Mouse (Mus musculus): Measurements from ENCODE around the gene Dgkk. TPM values are rescaled to one million over a fixed set of nuclear protein-coding genes. Genes with fewer than 3 reads are reported as not detected.
"Not testable (repeated sequence)": the region's sequence is repeated elsewhere in the genome, so short reads cannot be mapped to it uniquely, and the experiment has no call there.

Dgkk gene
- polyA plus RNA-seq (2011; ENCODE audit: insufficient read depth, insufficient read length, low replicate concordance, missing spikeins), result not detected in 2 replicates

GRCm38 (mm10) chrX:6779006-6779405 is at the start of gene Dgkk:
Dgkk (plus strand) TSS chrX:6779306.
- 16% methylated on average over 21 of the region's 30 CpGs for WGBS
- not testable (repeated sequence) for H3K27ac ChIP-seq (ENCODE audit: control insufficient read depth, insufficient read depth, low read depth, low read length, poor library complexity); H3K4me3 ChIP-seq (replicated peaks; ENCODE audit: control insufficient read depth, low read depth, low read length)

GRCm38 (mm10) chrX:6733998-6734397 is 45.1 kb upstream of the Dgkk start:
- Histone ChIP-seq H3K27ac (ENCODE audit: control insufficient read depth, insufficient read depth, low read depth, low read length, poor library complexity) (no peak overlapping the region), H3K4me3 (replicated peaks; ENCODE audit: control insufficient read depth, low read depth, low read length) (no peak overlapping the region), H3K4me1 (ENCODE audit: control insufficient read depth, insufficient read depth, low read length) (no peaks in the 10 kb centered on the region)
- no peak for TF ChIP-seq POLR2A (IDR thresholded peaks at IDR 0.05; ENCODE audit: borderline replicate concordance, control insufficient read depth, low read depth, low read length)
- WGBS, result 72% methylated on average over 3 of the region's 3 CpGs

More at GRCm38 (mm10) chrX:6779006-6779405, at the start of gene Dgkk:
- H3K4me1 ChIP-seq (ENCODE audit: control insufficient read depth, insufficient read depth, low read length), result not testable (repeated sequence)

GRCm38 (mm10) chrX:6750714-6751113 is 28.4 kb upstream of the Dgkk start:
- TF ChIP-seq POLR2A (IDR thresholded peaks at IDR 0.05; ENCODE audit: borderline replicate concordance, control insufficient read depth, low read depth, low read length) (no peak), CTCF (IDR thresholded peaks at IDR 0.05; ENCODE audit: control insufficient read depth, insufficient read depth, low read length) (no peak)
- Histone ChIP-seq H3K27ac (ENCODE audit: control insufficient read depth, insufficient read depth, low read depth, low read length, poor library complexity) (no peak overlapping the region), H3K4me3 (replicated peaks; ENCODE audit: control insufficient read depth, low read depth, low read length) (no peak overlapping the region), H3K4me1 (ENCODE audit: control insufficient read depth, insufficient read depth, low read length) (no peaks in the 10 kb centered on the region)
- 17% methylated on average over 1 of the region's 1 CpGs for WGBS

- 70% methylated on average over 6 of the region's 6 CpGs for WGBS
- Histone ChIP-seq H3K27ac (ENCODE audit: control insufficient read depth, insufficient read depth, low read depth, low read length, poor library complexity) (no peak overlapping the region), H3K4me3 (replicated peaks; ENCODE audit: control insufficient read depth, low read depth, low read length) (no peak overlapping the region), H3K4me1 (ENCODE audit: control insufficient read depth, insufficient read depth, low read length) (no peaks in the 10 kb centered on the region)
- TF ChIP-seq CTCF (IDR thresholded peaks at IDR 0.05; ENCODE audit: control insufficient read depth, insufficient read depth, low read length) (no peak), POLR2A (IDR thresholded peaks at IDR 0.05; ENCODE audit: borderline replicate concordance, control insufficient read depth, low read depth, low read length) (no peak)
Measured at GRCm38 (mm10) chrX:6751549-6752047, 27.5 kb upstream of the Dgkk start.

- TF ChIP-seq POLR2A (IDR thresholded peaks at IDR 0.05; ENCODE audit: borderline replicate concordance, control insufficient read depth, low read depth, low read length) (no peak), CTCF (IDR thresholded peaks at IDR 0.05; ENCODE audit: control insufficient read depth, insufficient read depth, low read length) (no peak)
- 19% methylated on average over 13 of the region's 13 CpGs for WGBS
- no peaks in the 10 kb centered on the region for H3K4me1 ChIP-seq (ENCODE audit: control insufficient read depth, insufficient read depth, low read length)
- no peak overlapping the region for H3K4me3 ChIP-seq (replicated peaks; ENCODE audit: control insufficient read depth, low read depth, low read length)
- no peak overlapping the region for H3K27ac ChIP-seq (ENCODE audit: control insufficient read depth, insufficient read depth, low read depth, low read length, poor library complexity)
Measured at GRCm38 (mm10) chrX:6777489-6778249, 1.4 kb upstream of the Dgkk start.

- H3K27ac ChIP-seq (ENCODE audit: control insufficient read depth, insufficient read depth, low read depth, low read length, poor library complexity), result no peak overlapping the region
- H3K4me1 ChIP-seq (ENCODE audit: control insufficient read depth, insufficient read depth, low read length), result no peaks in the 10 kb centered on the region
- TF ChIP-seq POLR2A (IDR thresholded peaks at IDR 0.05; ENCODE audit: borderline replicate concordance, control insufficient read depth, low read depth, low read length), result no peak
- no peak for TF ChIP-seq CTCF (IDR thresholded peaks at IDR 0.05; ENCODE audit: control insufficient read depth, insufficient read depth, low read length)
- 25% methylated on average over 19 of the region's 24 CpGs for WGBS
- H3K4me3 ChIP-seq (replicated peaks; ENCODE audit: control insufficient read depth, low read depth, low read length), result no peak overlapping the region
Measured at GRCm38 (mm10) chrX:6778250-6778637, 862 bp upstream of the Dgkk start.

- TF ChIP-seq POLR2A (IDR thresholded peaks at IDR 0.05; ENCODE audit: borderline replicate concordance, control insufficient read depth, low read depth, low read length), result no peak
- no peak for TF ChIP-seq CTCF (IDR thresholded peaks at IDR 0.05; ENCODE audit: control insufficient read depth, insufficient read depth, low read length)
- Histone ChIP-seq H3K4me3 (replicated peaks; ENCODE audit: control insufficient read depth, low read depth, low read length) (no peak overlapping the region), H3K4me1 (ENCODE audit: control insufficient read depth, insufficient read depth, low read length) (no peaks in the 10 kb centered on the region), H3K27ac (ENCODE audit: control insufficient read depth, insufficient read depth, low read depth, low read length, poor library complexity) (no peak overlapping the region)
- 22% methylated on average over 16 of the region's 16 CpGs for WGBS
Measured at GRCm38 (mm10) chrX:6779969-6780539, 948 bp downstream of the Dgkk start.

GRCm38 (mm10) chrX:6832553-6832952 is 53.4 kb downstream of the Dgkk start:
- no peak overlapping the region for H3K4me3 ChIP-seq (replicated peaks; ENCODE audit: control insufficient read depth, low read depth, low read length)
- H3K4me1 ChIP-seq (ENCODE audit: control insufficient read depth, insufficient read depth, low read length), result no peaks in the 10 kb centered on the region
- TF ChIP-seq CTCF (IDR thresholded peaks at IDR 0.05; ENCODE audit: control insufficient read depth, insufficient read depth, low read length), result no peak
- TF ChIP-seq POLR2A (IDR thresholded peaks at IDR 0.05; ENCODE audit: borderline replicate concordance, control insufficient read depth, low read depth, low read length), result no peak
- 50% methylated on average over 2 of the region's 2 CpGs for WGBS
- H3K27ac ChIP-seq (ENCODE audit: control insufficient read depth, insufficient read depth, low read depth, low read length, poor library complexity), result no peak overlapping the region
